Mouse (Mus musculus) stomach, postnatal 0 days (tissue): ENCODE measurements around the gene Bckdha. TPM values are rescaled to one million over a fixed set of nuclear protein-coding genes. Genes with fewer than 3 reads are reported as not detected.
A peak's percentile ranks its signal among the peaks of the same experiment; 100 is the strongest.

ENCODE experiments used
- ATAC-seq: fragments of 200-750 bp; cut with Nextera tagmentation; 2 replicates; pipeline ENCODE4 v1.8.0; 2017; ENCODE audit not compliant: low FRiP score, low TSS enrichment
- DNase-seq: peaks from one replicate; pipeline ENCODE4 v3.0.0-alpha.2; 2016; ENCODE audit warnings: low spot score
- H3K27ac ChIP-seq: fragments of 300-500 bp; sonication (generic); replicated peaks from 2 replicates; pipeline ENCODE4 v1.5.1; 2014; ENCODE audit warnings: mild to moderate bottlenecking, control low read depth
- H3K27me3 ChIP-seq: fragments of 300-500 bp; sonication (generic); 2 replicates; pipeline ENCODE4 v1.6.1; 2014; ENCODE audit warnings: low read length; ENCODE audit not compliant: control insufficient read depth, insufficient read depth
- H3K36me3 ChIP-seq: fragments of 300-500 bp; sonication (generic); 2 replicates; pipeline ENCODE4 v1.6.1; 2014; ENCODE audit warnings: low read length, mixed read lengths; ENCODE audit not compliant: control insufficient read depth, insufficient read depth
- H3K4me1 ChIP-seq: fragments of 300-500 bp; sonication (generic); replicated peaks from 2 replicates; pipeline ENCODE4 v1.6.1; 2014; ENCODE audit warnings: antibody characterized with exemption; ENCODE audit not compliant: control insufficient read depth, insufficient read depth
- H3K4me2 ChIP-seq: fragments of 300-500 bp; sonication (generic); replicated peaks from 2 replicates; pipeline ENCODE4 v1.6.1; 2014; ENCODE audit warnings: low read depth, mild to moderate bottlenecking, control low read depth, moderate library complexity
- H3K4me3 ChIP-seq: fragments of 300-500 bp; sonication (generic); 2 replicates; pipeline ENCODE4 v1.5.1; 2014; ENCODE audit warnings: low read depth, low read length, control low read depth
- H3K9ac ChIP-seq: fragments of 300-500 bp; sonication (generic); 2 replicates; pipeline ENCODE4 v1.6.1; 2014; ENCODE audit warnings: mild to moderate bottlenecking, low read length, control low read depth, mixed read lengths
- H3K9me3 ChIP-seq: fragments of 300-500 bp; sonication (generic); 2 replicates; pipeline ENCODE4 v1.6.1; 2016; ENCODE audit warnings: low read length; ENCODE audit not compliant: control insufficient read depth
- CTCF ChIP-seq: IDR thresholded peaks from 2 replicates; pipeline ENCODE4 v1.5.1; 2016; ENCODE audit warnings: antibody characterized with exemption, low read depth, mild to moderate bottlenecking, moderate library complexity
- EP300 ChIP-seq: optimal IDR thresholded peaks from 2 replicates; pipeline ENCODE3; 2016; ENCODE audit warnings: antibody characterized with exemption
- WGBS: fragments of 180-500 bp; shearing (Covaris S2); extraction: QIAGEN DNeasy Blood & Tissue Kit; methylation state at CpG from one replicate; pipeline ENCODE4 v1.1.7; 2014; 5-methylcytosine and 5-hydroxymethylcytosine counted together
- polyA plus RNA-seq: library from polyadenylated mRNA; unstranded; fragments of >200 nt; fragmentation: Nextera tagmentation; extraction: Ambion mirVana; gene quantifications from 2 replicates; pipeline ENCODE4 v1.2.1, GENCODE M21; 2015

Gene Bckdha
- polyA plus RNA-seq, 1 experiment from 2014 or later = 63.8 TPM

DNA sequence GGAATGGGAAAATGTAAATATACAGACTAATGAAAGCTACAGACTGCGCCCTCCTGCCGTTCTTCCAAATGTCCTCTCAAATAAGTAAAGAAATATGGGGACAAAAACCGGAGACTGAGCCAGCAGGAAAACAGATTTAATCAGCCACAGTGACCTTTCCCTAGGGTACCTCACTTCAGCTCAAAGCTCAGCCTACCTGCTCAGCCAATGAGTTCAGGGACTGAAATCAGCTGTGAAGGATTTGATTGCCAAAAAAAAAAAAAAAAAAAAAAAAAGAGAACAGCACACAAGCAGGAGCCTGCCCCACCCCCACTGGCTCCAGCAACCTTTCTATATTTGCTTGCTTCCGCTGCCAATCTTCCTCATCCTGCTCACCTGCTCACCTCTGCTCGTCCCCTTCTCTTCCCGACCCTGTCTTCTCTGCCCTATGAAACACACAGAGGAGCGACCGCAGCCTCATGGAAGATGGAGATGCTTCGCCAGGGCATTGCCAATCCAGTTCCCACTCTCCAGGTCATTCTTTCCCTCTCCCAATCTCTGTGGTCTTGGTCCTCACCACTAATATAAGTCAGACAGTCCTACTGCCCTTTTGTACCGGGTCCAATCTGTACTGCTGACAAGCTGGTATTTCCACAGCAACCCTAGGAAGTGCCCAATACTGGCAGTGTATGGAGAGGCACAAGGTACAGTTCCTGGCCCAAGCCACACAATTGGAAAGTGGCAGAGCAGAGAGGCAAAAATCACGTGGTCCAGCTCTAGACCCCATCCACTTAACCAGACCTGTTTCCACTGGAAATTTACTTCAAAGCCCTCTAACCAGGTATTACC is 3.0 kb downstream of the Bckdha start:
- ATAC-seq (no peak), DNase-seq (peak; percentile 54)
- Histone ChIP-seq H3K36me3 (no peaks in the 10 kb centered on the region), H3K27me3 (no peaks in the 10 kb centered on the region), H3K9me3 (no peaks in the 10 kb centered on the region), H3K4me1 (0 out of 2 replicates have a peak, but pooled peaks cover 2% of the 10 kb centered on the region), H3K4me2 (no peak overlapping the region), H3K27ac (no peak overlapping the region), H3K9ac (no peak overlapping the region), H3K4me3 (no peak overlapping the region)
- 60% methylated on average over 11 of the region's 11 CpGs for WGBS
- TF ChIP-seq EP300 (no peak), CTCF (no peak)

- Histone ChIP-seq H3K27me3 (no peaks in the 10 kb centered on the region), H3K9ac (no peak overlapping the region), H3K4me2 (no peak overlapping the region), H3K9me3 (no peaks in the 10 kb centered on the region), H3K4me3 (no peak overlapping the region), H3K27ac (no peak overlapping the region), H3K36me3 (no peaks in the 10 kb centered on the region), H3K4me1 (no peaks in the 10 kb centered on the region)
- WGBS = 72% methylated on average over 12 of the region's 12 CpGs
- no peak for ATAC-seq
- TF ChIP-seq EP300 (no peak), CTCF (no peak)
- no peak for DNase-seq
These were observed 6.5 kb downstream of the Bckdha start for GRCm38 (mm10) chr7:25652244-25652759.

DNA sequence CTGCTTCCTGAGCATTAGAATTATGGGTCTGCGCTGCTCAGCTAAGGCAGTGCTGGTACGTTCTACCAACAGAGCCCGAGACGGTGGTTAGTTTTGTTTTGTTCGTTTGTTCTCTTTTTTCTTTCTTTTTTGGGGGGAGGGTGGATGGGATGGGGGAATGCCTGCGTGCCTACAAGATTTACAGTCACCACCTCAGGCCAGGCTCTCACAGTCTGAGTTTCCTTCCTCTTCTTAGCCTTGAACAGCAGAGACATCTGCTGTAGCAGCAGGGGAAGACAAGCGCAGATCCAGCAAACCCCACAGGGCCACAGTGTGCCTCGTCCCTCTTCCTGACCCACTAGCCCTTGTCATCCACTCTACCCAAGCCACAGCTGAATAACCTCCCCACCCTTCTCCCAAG is 7.5 kb downstream of the Bckdha start:
- 88% methylated on average over 8 of the region's 8 CpGs for WGBS

GRCm38 (mm10) chr7:25649839-25650238 is 8.9 kb downstream of the Bckdha start:
- H3K36me3 ChIP-seq = no peaks in the 10 kb centered on the region
- 64% methylated on average over 5 of the region's 5 CpGs for WGBS
- no peaks in the 10 kb centered on the region for H3K4me1 ChIP-seq
- TF ChIP-seq CTCF (no peak), EP300 (no peak)
- no peak for DNase-seq
- no peaks in the 10 kb centered on the region for H3K9me3 ChIP-seq
- no peak overlapping the region; the same call in 1 of the 2 replicates for H3K9ac ChIP-seq
- no peak overlapping the region for H3K4me2 ChIP-seq
- no peak overlapping the region for H3K27ac ChIP-seq
- no peaks in the 10 kb centered on the region for H3K27me3 ChIP-seq
- no peak for ATAC-seq
- no peak overlapping the region for H3K4me3 ChIP-seq

More for the DNA sequence above, 7.5 kb downstream of the Bckdha start:
- no peaks in the 10 kb centered on the region for H3K4me1 ChIP-seq
- DNase-seq (no peak), ATAC-seq (no peak)
- no peak overlapping the region for H3K4me2 ChIP-seq
- no peaks in the 10 kb centered on the region for H3K9me3 ChIP-seq
- no peak for TF ChIP-seq EP300
- TF ChIP-seq CTCF = no peak; the same call in 1 of the 2 replicates
- no peaks in the 10 kb centered on the region for H3K36me3 ChIP-seq
- no peak overlapping the region for H3K4me3 ChIP-seq
- no peaks in the 10 kb centered on the region for H3K27me3 ChIP-seq
- no peak overlapping the region for H3K27ac ChIP-seq
- no peak overlapping the region for H3K9ac ChIP-seq

DNA sequence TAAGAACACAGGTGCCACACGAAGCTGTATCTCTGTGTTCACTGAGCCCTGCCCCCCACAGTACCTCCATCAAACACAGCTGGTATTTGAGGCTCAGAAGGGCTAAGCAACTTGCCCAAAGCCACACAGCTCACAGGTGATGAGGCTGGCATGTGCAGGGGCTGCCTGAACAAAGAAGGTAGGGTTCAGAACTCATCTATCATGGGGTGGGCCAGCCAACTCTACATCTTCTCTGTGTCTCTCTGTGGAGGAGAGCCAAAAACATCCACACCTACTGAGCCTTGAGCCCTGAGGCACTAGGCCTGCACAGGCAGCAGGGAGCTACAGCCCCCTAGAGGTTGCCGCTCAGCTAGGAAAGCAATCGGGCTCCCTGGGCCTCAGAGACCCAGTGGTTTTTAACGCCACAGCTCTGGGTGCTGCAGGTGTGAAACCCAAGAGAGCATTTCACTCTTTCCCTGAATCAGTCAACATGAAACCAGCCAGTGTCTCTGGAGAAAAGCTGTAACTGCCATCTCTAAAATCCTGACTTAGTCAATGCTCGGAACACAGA is 11.1 kb downstream of the Bckdha start:
- Histone ChIP-seq H3K36me3 (no peaks in the 10 kb centered on the region), H3K4me3 (no peak overlapping the region), H3K27ac (no peak overlapping the region), H3K27me3 (no peaks in the 10 kb centered on the region), H3K9me3 (no peaks in the 10 kb centered on the region), H3K9ac (no peak overlapping the region), H3K4me2 (no peak overlapping the region), H3K4me1 (no peaks in the 10 kb centered on the region)
- 49% methylated on average over 5 of the region's 5 CpGs for WGBS
- DNase-seq = no peak
- TF ChIP-seq CTCF (peak; percentile 53), EP300 (no peak)
- no peak for ATAC-seq

DNA sequence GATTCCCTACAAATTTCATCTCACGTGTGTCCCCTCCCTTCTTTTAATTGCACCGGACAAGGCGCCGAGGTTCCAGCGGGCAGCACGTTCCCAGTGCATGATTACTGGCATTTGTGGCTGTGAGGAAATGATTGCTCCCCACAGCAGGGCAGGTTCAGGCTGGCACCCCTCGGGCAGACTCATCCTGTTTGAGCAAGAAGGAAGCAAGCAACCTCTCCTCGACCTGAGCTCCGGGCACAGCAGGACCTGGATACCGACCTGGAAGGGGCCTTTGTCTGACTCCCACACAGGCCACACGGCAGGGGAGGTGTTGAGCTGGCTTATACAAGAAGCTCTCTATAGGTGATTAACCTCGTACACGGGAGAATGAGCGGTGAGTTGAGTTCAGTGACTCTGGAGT is 13.7 kb downstream of the Bckdha start:
- Histone ChIP-seq H3K9me3 (no peaks in the 10 kb centered on the region), H3K36me3 (no peaks in the 10 kb centered on the region), H3K4me1 (no peaks in the 10 kb centered on the region), H3K4me2 (no peak overlapping the region), H3K27ac (no peak overlapping the region), H3K4me3 (no peak overlapping the region), H3K27me3 (no peaks in the 10 kb centered on the region), H3K9ac (no peak overlapping the region)
- no peak for DNase-seq
- ATAC-seq = no peak
- WGBS = 52% methylated on average over 14 of the region's 14 CpGs
- no peak for TF ChIP-seq EP300
- TF ChIP-seq CTCF = no peak
